Mouse (Mus musculus) liver, embryonic 14.5 days (tissue): ENCODE measurements around the gene Tssk4. TPM values are rescaled to one million over a fixed set of nuclear protein-coding genes. Genes with fewer than 3 reads are reported as not detected.
A peak's percentile ranks its signal among the peaks of the same experiment; 100 is the strongest.

Experiments used
- ATAC-seq: fragments of 200-750 bp; cut with Nextera tagmentation; 2 replicates; pipeline ENCODE4 v1.8.0; 2017; ENCODE audit warnings: moderate number of reproducible peaks, mild to moderate bottlenecking, moderate library complexity; ENCODE audit not compliant: insufficient read depth
- DNase-seq, 3 experiments: peaks; one replicate each; pipeline ENCODE4 v3.0.0-alpha.2; 2012 to 2013; ENCODE audit warnings: low read depth in 3 of 3, low spot score in 3 of 3
- H3K27ac ChIP-seq: fragments of 300-500 bp; sonication (generic); 2 replicates; pipeline ENCODE4 v1.5.1; 2014; ENCODE audit warnings: moderate library complexity, mild to moderate bottlenecking, control low read depth, inconsistent platforms
- H3K27me3 ChIP-seq: fragments of 300-500 bp; sonication (generic); 2 replicates; pipeline ENCODE4 v1.6.1; 2014; ENCODE audit warnings: mild to moderate bottlenecking, low read length, moderate library complexity; ENCODE audit not compliant: control insufficient read depth, insufficient read depth
- H3K36me3 ChIP-seq: fragments of 300-500 bp; sonication (generic); replicated peaks from 2 replicates; pipeline ENCODE4 v1.6.1; 2014; ENCODE audit warnings: low read depth; ENCODE audit not compliant: control insufficient read depth, insufficient read depth
- H3K4me1 ChIP-seq, 2 experiments: fragments of 200-500 bp in 1 of 2; fragments of 300-500 bp in 1 of 2; sonication (generic) in 1 of 2; replicated peaks; 2 replicates each; pipeline ENCODE4 v1.6.1; 2012 to 2014; ENCODE audit warnings: antibody characterized with exemption in 1 of 2, inconsistent platforms in 1 of 2, low read length in 1 of 2; ENCODE audit not compliant: control insufficient read depth in 2 of 2, insufficient read depth in 2 of 2
- H3K4me2 ChIP-seq: fragments of 300-500 bp; sonication (generic); 2 replicates; pipeline ENCODE4 v1.6.1; 2014; ENCODE audit warnings: low read depth, mild to moderate bottlenecking, control low read depth, moderate library complexity
- H3K4me3 ChIP-seq, 2 experiments: fragments of 200-500 bp in 1 of 2; fragments of 300-500 bp in 1 of 2; sonication (generic) in 1 of 2; 2 replicates each; pipeline ENCODE4 v1.5.1; 2012 to 2014; ENCODE audit warnings: low read depth in 2 of 2, low read length in 2 of 2, mild to moderate bottlenecking in 2 of 2, control low read depth in 1 of 2, inconsistent platforms in 1 of 2, moderate library complexity in 1 of 2; ENCODE audit not compliant: insufficient read depth in 1 of 2
- H3K9ac ChIP-seq: fragments of 300-500 bp; sonication (generic); replicated peaks from 2 replicates; pipeline ENCODE4 v1.6.1; 2014; ENCODE audit warnings: mild to moderate bottlenecking, control low read depth, moderate library complexity
- H3K9me3 ChIP-seq: fragments of 300-500 bp; sonication (generic); 2 replicates; pipeline ENCODE4 v1.6.1; 2016; ENCODE audit warnings: low read length, mixed read lengths; ENCODE audit not compliant: control insufficient read depth
- CTCF ChIP-seq: IDR thresholded peaks from 2 replicates; pipeline ENCODE4 v1.5.1; 2016; ENCODE audit warnings: antibody characterized with exemption, low read depth, control low read depth
- EP300 ChIP-seq: IDR thresholded peaks from 2 replicates; pipeline ENCODE4 v1.6.1; 2016; ENCODE audit warnings: antibody characterized with exemption, low read depth
- WGBS: fragments of 180-500 bp; shearing (Covaris S2); extraction: QIAGEN DNeasy Blood & Tissue Kit; methylation state at CpG from one replicate; pipeline ENCODE4 v1.1.7; 2014; ENCODE audit not compliant: insufficient replicate concordance; 5-methylcytosine and 5-hydroxymethylcytosine counted together
- polyA plus RNA-seq, 2 experiments: library from polyadenylated mRNA; depleted of rRNA in 1 of 2; stranded (reverse) in 1 of 2; unstranded in 1 of 2; fragments of >200 nt; fragmentation: Nextera tagmentation in 1 of 2; extraction: Ambion mirVana in 1 of 2; gene quantifications; 2 replicates each; pipeline versions ENCODE4 v1.2.1 to v1.2.3; 2012 to 2014

Gene Tssk4
- polyA plus RNA-seq, 2 experiments = 0.19 to 0.39 TPM

DNA sequence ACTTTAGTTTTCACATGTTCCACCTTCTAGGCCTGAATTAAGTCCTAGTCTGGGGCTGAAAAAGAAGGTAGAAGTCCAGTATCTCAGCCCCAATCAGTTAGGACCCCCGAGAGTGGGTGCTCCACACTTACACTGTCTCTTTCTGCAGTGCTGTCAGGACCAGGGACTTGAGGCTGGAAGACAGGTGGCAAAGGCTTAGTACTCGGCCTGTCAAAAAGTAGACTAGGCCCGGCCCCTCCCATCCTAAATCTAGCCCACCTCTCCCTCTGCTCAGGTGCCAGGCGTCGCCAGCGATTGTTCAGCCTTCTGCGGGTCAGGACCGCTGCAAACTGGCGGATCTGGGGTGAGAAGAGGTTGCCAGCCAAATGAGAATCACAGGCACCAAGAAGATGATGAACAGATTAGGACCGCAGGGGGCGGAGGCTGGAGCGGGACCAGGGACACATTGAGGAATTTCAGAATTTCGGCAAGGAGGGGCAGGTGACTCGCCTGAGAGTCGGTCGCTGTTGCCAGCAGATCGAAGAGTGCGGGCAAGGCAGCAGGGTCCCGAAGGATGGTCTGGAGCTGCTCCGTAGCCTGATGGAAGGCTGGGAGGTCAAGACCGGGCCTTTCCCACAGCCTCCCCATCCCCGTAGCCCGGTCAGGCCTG, 15.0 kb upstream of the Tssk4 start:
- 4% methylated on average over 23 of the region's 23 CpGs for WGBS

DNA sequence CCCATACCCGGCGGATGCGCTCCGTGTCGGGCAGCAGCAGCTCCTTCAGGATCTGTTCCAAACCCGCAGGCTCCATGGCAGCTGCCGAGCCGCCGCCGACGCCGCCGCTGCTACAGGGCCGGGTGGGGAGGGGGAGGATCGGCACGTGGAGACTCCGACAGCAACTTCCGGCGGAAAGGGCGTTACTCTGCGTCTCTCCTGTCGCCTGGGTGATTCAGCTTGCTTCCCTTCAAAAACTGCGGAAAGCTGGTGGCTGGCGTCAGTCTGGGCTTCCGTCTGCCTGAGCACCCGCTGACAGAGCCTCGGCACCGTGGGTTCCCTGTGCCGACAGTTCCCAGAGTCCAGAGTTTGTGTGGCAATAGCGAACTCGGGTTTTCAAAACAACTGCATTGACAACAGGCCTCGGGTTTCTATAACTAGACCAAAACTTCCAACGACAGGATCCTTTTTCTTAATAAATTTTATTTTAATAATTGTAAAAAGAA, 14.4 kb upstream of the Tssk4 start, which contains the start of gene Ipo4:
Gene Ipo4, minus strand, starts transcription at position 435 of the 485 bp plus-strand sequence.
- Histone ChIP-seq H3K4me1 (peaks cover 0 to 3% of the 10 kb centered on the region in 2 experiments; a peak in 1 of 4 replicates), H3K9ac (peak within 1 kb of the TSS; percentile 39), H3K27me3 (no peaks in the 10 kb centered on the region), H3K9me3 (no peaks in the 10 kb centered on the region), H3K36me3 (peaks cover 40% of the 10 kb centered on the region), H3K4me2 (peak within 1 kb of the TSS; percentile 80), H3K4me3 (peak within 1 kb of the TSS; percentile 59 to 60), H3K27ac (no peak within 1 kb of the TSS)
- 2% methylated on average over 33 of the region's 33 CpGs for WGBS
- TF ChIP-seq CTCF (no peak), EP300 (no peak)
- DNase-seq (peak; percentile 70 to 71 (median 71)), ATAC-seq (peak; percentile 77)

More for the DNA sequence above, 15.0 kb upstream of the Tssk4 start:
- TF ChIP-seq CTCF (no peak), EP300 (no peak)
- DNase-seq (no peak), ATAC-seq (peak; percentile 48)
- H3K27me3 ChIP-seq = no peaks in the 10 kb centered on the region
- H3K36me3 ChIP-seq = peaks cover 43% of the 10 kb centered on the region
- peak overlapping the region; percentile 39 for H3K9ac ChIP-seq
- H3K4me3 ChIP-seq = peak overlapping the region; percentile 59 to 60
- H3K27ac ChIP-seq = no peak overlapping the region
- H3K4me1 ChIP-seq = peaks cover 0 to 3% of the 10 kb centered on the region in 2 experiments; a peak in 1 of 4 replicates
- H3K4me2 ChIP-seq = peak overlapping the region; percentile 80
- no peaks in the 10 kb centered on the region for H3K9me3 ChIP-seq

DNA sequence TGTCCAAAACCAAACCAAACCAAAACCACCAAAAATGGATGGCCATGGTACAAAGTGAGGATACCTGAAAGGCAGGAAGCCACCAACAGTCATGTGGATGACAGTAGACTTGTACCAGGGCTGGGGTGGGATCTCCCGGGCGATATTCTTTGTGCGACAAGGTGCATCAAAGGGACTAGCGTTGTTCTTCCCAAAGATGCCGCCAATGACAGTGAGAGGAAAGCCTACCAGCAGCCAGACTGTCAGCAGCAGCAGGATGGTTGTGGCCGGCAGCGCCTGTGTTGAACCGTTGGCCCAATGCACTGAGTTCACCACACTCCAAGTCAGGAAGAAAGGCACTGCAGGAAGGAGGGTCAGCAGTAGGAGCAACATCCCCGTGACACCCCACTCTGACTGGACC, 12.2 kb upstream of the Tssk4 start, which contains the start of gene Gm49378:
Gene Gm49378, minus strand, starts transcription at position 101 of the 400 bp plus-strand sequence.
- DNase-seq (no peak), ATAC-seq (no peak)
- TF ChIP-seq CTCF = no peak
- no peak for TF ChIP-seq EP300
- Histone ChIP-seq H3K4me3 (no peak within 1 kb of the TSS), H3K27me3 (no peaks in the 10 kb centered on the region), H3K9ac (no peak within 1 kb of the TSS), H3K27ac (no peak within 1 kb of the TSS), H3K4me2 (no peak within 1 kb of the TSS), H3K9me3 (no peaks in the 10 kb centered on the region), H3K36me3 (peaks cover 44% of the 10 kb centered on the region), H3K4me1 (peaks cover 9 to 10% of the 10 kb centered on the region in 2 experiments)
- WGBS = 90% methylated on average over 9 of the region's 9 CpGs

DNA sequence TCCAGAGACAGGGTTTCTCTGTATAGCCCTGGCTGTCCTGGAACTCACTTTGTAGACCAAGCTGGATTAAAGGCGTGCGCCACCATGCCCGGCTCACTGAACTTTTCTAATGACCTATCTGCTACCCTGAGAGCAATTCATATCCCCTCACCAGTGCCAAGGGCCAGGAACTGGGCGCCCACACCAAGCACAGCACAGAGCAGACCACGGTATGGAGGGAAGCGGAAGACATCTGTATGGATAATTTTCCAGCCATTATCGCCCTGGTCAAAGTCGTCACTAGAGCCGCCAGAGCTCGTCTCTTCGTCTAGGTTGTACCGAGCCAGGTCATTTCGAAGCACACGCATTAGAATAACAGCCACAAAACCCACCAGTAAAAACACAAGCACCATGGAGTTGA, 9.2 kb upstream of the Tssk4 start:
- no peaks in the 10 kb centered on the region for H3K9me3 ChIP-seq
- H3K4me1 ChIP-seq = peaks cover 17 to 22% of the 10 kb centered on the region in 2 experiments
- H3K27ac ChIP-seq = no peak overlapping the region
- DNase-seq (no peak), ATAC-seq (no peak)
- WGBS = 90% methylated on average over 14 of the region's 14 CpGs
- TF ChIP-seq EP300 = no peak
- no peak for TF ChIP-seq CTCF
- no peak overlapping the region for H3K4me2 ChIP-seq
- H3K36me3 ChIP-seq = peaks cover 40% of the 10 kb centered on the region
- no peak overlapping the region for H3K9ac ChIP-seq
- H3K27me3 ChIP-seq = no peaks in the 10 kb centered on the region
- H3K4me3 ChIP-seq = no peak overlapping the region

DNA sequence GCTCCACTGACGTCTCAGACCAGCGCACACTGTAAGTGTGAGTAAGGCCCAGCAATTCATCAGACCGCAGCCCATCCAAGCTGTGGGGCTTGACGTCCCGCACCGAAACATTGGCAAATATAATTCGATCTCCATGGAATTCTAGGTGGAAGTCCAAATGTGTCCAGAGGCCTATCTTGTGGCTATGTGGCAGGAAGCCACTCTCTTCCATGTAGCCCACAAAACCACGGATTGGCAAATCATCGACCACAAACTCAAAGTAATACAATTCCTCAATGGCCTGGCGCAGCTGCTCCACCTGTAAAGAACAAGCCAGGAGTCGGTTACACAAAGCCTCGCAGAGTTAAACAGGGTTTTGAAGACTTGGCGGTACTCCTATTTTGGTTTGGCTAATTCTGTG, 8.7 kb upstream of the Tssk4 start:
- TF ChIP-seq CTCF (no peak), EP300 (no peak)
- DNase-seq (no peak), ATAC-seq (no peak)
- no peak overlapping the region for H3K27ac ChIP-seq
- no peaks in the 10 kb centered on the region for H3K27me3 ChIP-seq
- no peak overlapping the region for H3K4me3 ChIP-seq
- H3K36me3 ChIP-seq = peaks cover 40% of the 10 kb centered on the region
- peaks cover 17 to 22% of the 10 kb centered on the region in 2 experiments for H3K4me1 ChIP-seq
- no peak overlapping the region; the same call in 1 of the 2 replicates for H3K4me2 ChIP-seq
- no peaks in the 10 kb centered on the region for H3K9me3 ChIP-seq
- 82% methylated on average over 13 of the region's 13 CpGs for WGBS
- no peak overlapping the region for H3K9ac ChIP-seq
